Mouse (Mus musculus) forebrain, embryonic 15.5 days (tissue): ENCODE data around the gene Sult5a1. TPM values are rescaled to one million over a fixed set of nuclear protein-coding genes. Genes with fewer than 3 reads are reported as not detected.

Experiments
- ATAC-seq: fragments of 200-750 bp; cut with Nextera tagmentation; replicated peaks from 2 replicates; pipeline ENCODE4 v1.8.0; 2017; ENCODE audit warnings: mild to moderate bottlenecking, moderate TSS enrichment, moderate library complexity
- H3K27ac ChIP-seq: fragments of 300-500 bp; sonication (generic); replicated peaks from 2 replicates; pipeline ENCODE4 v1.5.1; 2015; ENCODE audit warnings: mild to moderate bottlenecking, inconsistent platforms
- H3K27me3 ChIP-seq: fragments of 300-500 bp; sonication (generic); 2 replicates; pipeline ENCODE4 v1.6.1; 2015; ENCODE audit warnings: inconsistent platforms
- H3K36me3 ChIP-seq: fragments of 300-500 bp; sonication (generic); 2 replicates; pipeline ENCODE4 v1.6.1; 2015; ENCODE audit warnings: mild to moderate bottlenecking, inconsistent platforms
- H3K4me1 ChIP-seq: fragments of 300-500 bp; sonication (generic); 2 replicates; pipeline ENCODE4 v1.6.1; 2015; ENCODE audit warnings: inconsistent platforms
- H3K4me2 ChIP-seq: fragments of 300-500 bp; sonication (generic); replicated peaks from 2 replicates; pipeline ENCODE4 v1.6.1; 2015; ENCODE audit warnings: mild to moderate bottlenecking, inconsistent platforms
- H3K4me3 ChIP-seq: fragments of 300-500 bp; sonication (generic); 2 replicates; pipeline ENCODE4 v1.5.1; 2015; ENCODE audit warnings: mild to moderate bottlenecking, inconsistent platforms
- H3K9ac ChIP-seq: fragments of 300-500 bp; sonication (generic); replicated peaks from 2 replicates; pipeline ENCODE4 v1.6.1; 2015; ENCODE audit warnings: mild to moderate bottlenecking, inconsistent platforms
- H3K9me3 ChIP-seq: fragments of 300-500 bp; sonication (generic); 2 replicates; pipeline ENCODE4 v1.6.1; 2016; ENCODE audit warnings: inconsistent platforms
- WGBS: fragments of 180-500 bp; shearing (Covaris S2); methylation state at CpG from one replicate; pipeline ENCODE4 v1.1.7; 2015; ENCODE audit warnings: mixed read lengths; 5-methylcytosine and 5-hydroxymethylcytosine counted together
- polyA plus RNA-seq: library from polyadenylated mRNA; unstranded; fragments of >200 nt; fragmentation: Nextera tagmentation; extraction: Ambion mirVana; gene quantifications from 2 replicates; pipeline ENCODE4 v1.2.1, GENCODE M21; 2015

The Sult5a1 gene
- polyA plus RNA-seq, 1 experiment from 2014 or later, result 0.69 TPM

DNA sequence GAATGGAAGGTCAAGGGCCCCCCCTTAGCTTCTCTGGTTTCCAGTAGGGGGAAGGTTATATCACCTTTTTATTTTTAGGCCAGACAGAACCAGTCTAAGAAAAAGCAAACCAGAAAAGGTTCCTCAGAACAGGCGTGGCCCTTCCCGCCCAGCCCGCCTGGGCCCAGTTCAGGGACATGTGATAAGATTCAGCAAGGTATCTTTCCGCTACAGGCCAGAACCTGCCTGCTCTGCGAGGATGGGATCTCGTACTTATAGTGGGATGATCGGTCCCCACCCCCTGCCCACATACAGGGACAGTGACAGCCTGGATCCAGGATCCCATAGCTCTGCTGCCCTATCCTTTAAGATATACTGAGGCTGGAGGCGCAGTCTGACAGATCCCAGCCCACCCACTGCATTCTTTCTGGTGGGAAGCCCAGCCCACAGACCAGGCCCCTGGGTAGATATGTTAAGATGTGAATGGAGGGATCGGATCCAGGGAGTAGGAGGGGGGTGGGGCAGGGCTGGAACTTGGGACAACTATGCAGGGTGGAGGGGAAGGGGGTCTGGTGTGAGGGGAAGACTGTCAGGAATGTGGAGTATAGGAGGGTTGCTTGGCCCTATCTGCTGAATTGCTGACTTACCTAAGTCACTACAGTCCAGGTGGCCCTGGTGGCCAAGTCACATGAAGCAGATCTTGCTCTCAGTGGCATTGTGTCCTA is 1.9 kb downstream of the Sult5a1 start:
- 86% methylated on average over 9 of the region's 9 CpGs for WGBS
- Histone ChIP-seq H3K4me3 (no peak overlapping the region), H3K9me3 (no peaks in the 10 kb centered on the region), H3K9ac (no peak overlapping the region), H3K4me2 (no peak overlapping the region), H3K36me3 (no peaks in the 10 kb centered on the region), H3K27me3 (no peaks in the 10 kb centered on the region), H3K27ac (no peak overlapping the region), H3K4me1 (no peaks in the 10 kb centered on the region)
- no peak for ATAC-seq

DNA sequence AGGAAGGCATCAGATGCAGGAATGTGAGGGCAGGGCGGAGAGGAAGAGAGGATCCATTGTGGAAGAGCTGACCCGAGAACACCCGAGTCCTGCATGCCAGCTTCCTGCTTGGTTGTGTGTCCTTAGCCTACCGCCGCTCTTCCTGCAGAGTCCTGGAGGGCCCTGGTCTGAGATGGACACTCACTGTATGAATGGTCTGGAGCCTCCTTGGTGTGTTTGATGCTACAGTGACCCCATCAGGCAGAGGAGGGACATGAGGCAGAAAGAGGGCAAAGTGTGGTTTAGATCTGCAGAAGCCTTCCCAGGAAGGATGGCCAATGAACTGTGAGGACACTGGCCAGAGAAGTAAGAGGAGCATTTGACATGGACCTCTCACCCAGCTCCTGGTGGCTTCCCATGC is 2.9 kb downstream of the Sult5a1 start:
- no peak overlapping the region for H3K27ac ChIP-seq
- no peaks in the 10 kb centered on the region for H3K4me1 ChIP-seq
- H3K27me3 ChIP-seq, result no peaks in the 10 kb centered on the region
- 76% methylated on average over 5 of the region's 5 CpGs for WGBS
- no peak overlapping the region for H3K4me3 ChIP-seq
- H3K9ac ChIP-seq, result no peak overlapping the region
- no peak overlapping the region for H3K4me2 ChIP-seq
- no peaks in the 10 kb centered on the region for H3K9me3 ChIP-seq
- H3K36me3 ChIP-seq, result no peaks in the 10 kb centered on the region
- ATAC-seq, result no peak

- no peaks in the 10 kb centered on the region for H3K27me3 ChIP-seq
- H3K9me3 ChIP-seq, result no peaks in the 10 kb centered on the region
- no peak overlapping the region for H3K4me2 ChIP-seq
- H3K4me3 ChIP-seq, result no peak overlapping the region
- ATAC-seq, result no peak
- 71% methylated on average over 9 of the region's 9 CpGs for whole genome bisulfite sequencing
- H3K36me3 ChIP-seq, result no peaks in the 10 kb centered on the region
- H3K4me1 ChIP-seq, result no peaks in the 10 kb centered on the region
- no peak overlapping the region for H3K9ac ChIP-seq
- no peak overlapping the region for H3K27ac ChIP-seq
Observed at GRCm38 (mm10) chr8:123150737-123151171, 7.4 kb downstream of the Sult5a1 start.

- Histone ChIP-seq H3K9me3 (no peaks in the 10 kb centered on the region), H3K27me3 (no peaks in the 10 kb centered on the region), H3K4me2 (no peak overlapping the region), H3K4me1 (peaks cover 5% of the 10 kb centered on the region; the same call in 1 of the 2 replicates), H3K27ac (no peak overlapping the region), H3K4me3 (no peak overlapping the region), H3K36me3 (no peaks in the 10 kb centered on the region), H3K9ac (no peak overlapping the region)
- ATAC-seq, result no peak
- WGBS, result 71% methylated on average over 7 of the region's 7 CpGs
Observed at GRCm38 (mm10) chr8:123146390-123146789, 11.7 kb downstream of the Sult5a1 start.

- no peak for ATAC-seq
- no peaks in the 10 kb centered on the region for H3K36me3 ChIP-seq
- H3K9me3 ChIP-seq, result no peaks in the 10 kb centered on the region
- H3K27me3 ChIP-seq, result no peaks in the 10 kb centered on the region
- WGBS, result 60% methylated on average over 6 of the region's 6 CpGs
- no peak overlapping the region for H3K9ac ChIP-seq
- H3K4me1 ChIP-seq, result peaks cover 5% of the 10 kb centered on the region; the same call in 1 of the 2 replicates
- H3K27ac ChIP-seq, result no peak overlapping the region
- H3K4me3 ChIP-seq, result no peak overlapping the region
- no peak overlapping the region for H3K4me2 ChIP-seq
Observed at GRCm38 (mm10) chr8:123145279-123145678, 12.8 kb downstream of the Sult5a1 start.

DNA sequence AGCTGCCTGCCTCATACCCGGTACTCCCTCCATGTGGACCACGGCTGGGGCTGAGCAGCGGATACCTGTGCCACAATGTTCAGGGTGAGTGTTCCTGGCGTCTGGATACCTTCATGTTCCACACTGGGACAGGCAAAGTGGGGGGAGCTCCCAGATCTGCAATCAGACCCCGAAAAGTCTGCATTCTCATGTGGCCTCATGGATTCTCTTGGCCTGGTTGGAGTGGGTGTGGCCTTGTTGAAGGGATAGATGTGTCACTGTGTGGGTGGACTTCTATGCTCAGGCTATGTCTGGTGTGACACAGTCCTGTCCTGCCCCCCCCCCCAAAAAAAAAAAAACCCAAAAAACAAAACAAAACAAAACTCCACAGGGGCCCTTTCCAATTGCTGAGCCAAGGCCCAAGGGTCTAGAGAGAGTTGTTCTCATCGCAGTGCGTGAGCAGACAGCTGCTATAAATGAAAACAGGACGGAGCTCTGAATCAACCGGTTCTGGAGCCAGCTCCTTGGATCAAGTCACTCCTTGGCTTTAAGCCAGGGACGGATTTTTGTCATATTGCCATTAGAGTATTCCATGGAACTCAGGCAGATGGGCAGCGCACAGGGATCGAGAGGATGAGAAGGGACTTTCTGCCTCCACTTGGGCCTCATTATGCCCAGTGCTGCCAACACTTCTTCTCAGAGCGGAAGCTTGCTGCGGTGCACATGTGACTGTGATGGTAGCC is 16.2 kb downstream of the Sult5a1 start:
- Histone ChIP-seq H3K36me3 (no peaks in the 10 kb centered on the region), H3K4me3 (no peak overlapping the region), H3K27me3 (no peaks in the 10 kb centered on the region), H3K27ac (0 out of 2 replicates have a peak overlapping the region, but pooled peaks have one; percentile 27), H3K9ac (no peak overlapping the region), H3K4me1 (peaks cover 21% of the 10 kb centered on the region), H3K9me3 (no peaks in the 10 kb centered on the region), H3K4me2 (no peak overlapping the region)
- WGBS, result 61% methylated on average over 14 of the region's 14 CpGs
- ATAC-seq, result peak; percentile 44; the same call in 1 of the 2 replicates

DNA sequence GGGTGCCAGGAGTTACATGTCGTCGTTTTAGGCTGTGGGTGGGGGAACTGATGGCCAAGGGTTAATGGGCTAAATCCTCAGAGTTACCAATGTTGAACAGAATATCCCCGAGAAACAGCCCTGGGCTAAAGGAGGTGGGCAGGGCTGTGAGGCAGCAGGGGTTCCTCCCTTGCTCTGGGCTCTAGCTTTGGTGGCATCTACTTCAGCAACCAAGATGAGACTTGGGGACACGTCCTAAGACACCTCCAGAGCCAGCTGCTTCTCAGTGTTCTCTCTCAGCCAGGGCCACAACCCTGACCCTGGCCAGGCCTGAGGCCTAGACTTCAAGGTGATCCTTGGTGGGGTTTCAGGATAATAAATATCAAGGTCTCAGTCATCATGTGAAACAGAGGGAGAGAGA is 19.4 kb downstream of the Sult5a1 start:
- no peak for ATAC-seq
- WGBS, result 49% methylated on average over 4 of the region's 4 CpGs
- H3K4me2 ChIP-seq, result no peak overlapping the region

GRCm38 (mm10) chr8:123137645-123138077 is 20.5 kb downstream of the Sult5a1 start:
- H3K36me3 ChIP-seq, result no peaks in the 10 kb centered on the region
- no peaks in the 10 kb centered on the region for H3K27me3 ChIP-seq
- peak overlapping the region; percentile 77 for H3K27ac ChIP-seq
- 0% methylated on average over 2 of the region's 2 CpGs for WGBS
- no peak overlapping the region for H3K4me3 ChIP-seq
- H3K9ac ChIP-seq, result peak overlapping the region; percentile 23; the same call in 1 of the 2 replicates
- peak; percentile 89 for ATAC-seq
- peaks cover 37% of the 10 kb centered on the region for H3K4me1 ChIP-seq
- H3K4me2 ChIP-seq, result no peak overlapping the region
- no peaks in the 10 kb centered on the region for H3K9me3 ChIP-seq

More for the DNA sequence above, 19.4 kb downstream of the Sult5a1 start:
- H3K36me3 ChIP-seq, result no peaks in the 10 kb centered on the region
- no peak overlapping the region for H3K4me3 ChIP-seq
- no peak overlapping the region for H3K27ac ChIP-seq
- H3K9ac ChIP-seq, result no peak overlapping the region
- no peaks in the 10 kb centered on the region for H3K27me3 ChIP-seq
- peaks cover 37% of the 10 kb centered on the region for H3K4me1 ChIP-seq
- H3K9me3 ChIP-seq, result no peaks in the 10 kb centered on the region

- peak overlapping the region; percentile 46; the same call in 1 of the 2 replicates for H3K27ac ChIP-seq
- H3K27me3 ChIP-seq, result no peaks in the 10 kb centered on the region
- H3K4me2 ChIP-seq, result no peak overlapping the region
- H3K36me3 ChIP-seq, result no peaks in the 10 kb centered on the region
- H3K4me1 ChIP-seq, result peaks cover 32% of the 10 kb centered on the region
- H3K9ac ChIP-seq, result no peak overlapping the region
- ATAC-seq, result no peak
- no peak overlapping the region for H3K4me3 ChIP-seq
- no peaks in the 10 kb centered on the region for H3K9me3 ChIP-seq
- 81% methylated on average over 9 of the region's 9 CpGs for WGBS
Observed at GRCm38 (mm10) chr8:123136287-123136686, 21.8 kb downstream of the Sult5a1 start.

GRCm38 (mm10) chr8:123135806-123136205 is 22.3 kb downstream of the Sult5a1 start:
- ATAC-seq, result no peak
- Histone ChIP-seq H3K4me3 (no peak overlapping the region), H3K27me3 (no peaks in the 10 kb centered on the region), H3K9ac (no peak overlapping the region), H3K27ac (peak overlapping the region; percentile 80), H3K4me2 (no peak overlapping the region), H3K36me3 (no peaks in the 10 kb centered on the region), H3K4me1 (peaks cover 32% of the 10 kb centered on the region), H3K9me3 (no peaks in the 10 kb centered on the region)
- WGBS, result 40% methylated on average over 9 of the region's 9 CpGs

GRCm38 (mm10) chr8:123135406-123135805 is 22.7 kb downstream of the Sult5a1 start:
- H3K27ac ChIP-seq, result peak overlapping the region; percentile 80
- H3K9ac ChIP-seq, result no peak overlapping the region
- peak overlapping the region; percentile 25 for H3K4me2 ChIP-seq
- H3K9me3 ChIP-seq, result no peaks in the 10 kb centered on the region
- H3K27me3 ChIP-seq, result no peaks in the 10 kb centered on the region
- no peaks in the 10 kb centered on the region for H3K36me3 ChIP-seq
- peaks cover 32% of the 10 kb centered on the region for H3K4me1 ChIP-seq
- 3% methylated on average over 7 of the region's 7 CpGs for WGBS
- ATAC-seq, result peak; percentile 55; the same call in 1 of the 2 replicates
- no peak overlapping the region for H3K4me3 ChIP-seq

GRCm38 (mm10) chr8:123134149-123134713 is 23.9 kb downstream of the Sult5a1 start:
- Histone ChIP-seq H3K4me3 (no peak overlapping the region), H3K4me1 (peaks cover 32% of the 10 kb centered on the region), H3K36me3 (no peaks in the 10 kb centered on the region), H3K9ac (no peak overlapping the region), H3K27ac (no peak overlapping the region; the same call in 1 of the 2 replicates), H3K27me3 (no peaks in the 10 kb centered on the region), H3K9me3 (no peaks in the 10 kb centered on the region), H3K4me2 (no peak overlapping the region)
- 80% methylated on average over 11 of the region's 11 CpGs for WGBS
- no peak for ATAC-seq
